Mouse (Mus musculus) inflammation-experienced regulatory T-cells, adult 16 weeks (primary cell): ENCODE data around the gene Gm6164. TPM values are rescaled to one million over a fixed set of nuclear protein-coding genes. Genes with fewer than 3 reads are reported as not detected.

Experiments used
- polyA plus RNA-seq: library from polyadenylated mRNA; unstranded; fragments of 100-300 nt; shearing (Covaris generic); gene quantifications from one replicate; pipeline ENCODE4 v1.2.1, GENCODE M21; 2017

Gene Gm6164
- polyA plus RNA-seq: not detected

GRCm38 (mm10) chr7:20205507-20205906, at the start of gene Gm6164:
Gene Gm6164, minus strand, starts transcription at chr7:20205607.

GRCm38 (mm10) chr7:20233728-20234127, 28.3 kb upstream of the Gm6164 start, which contains the start of gene Gm4498:
Gene Gm4498, minus strand, starts transcription at chr7:20233828.

GRCm38 (mm10) chr7:20193410-20193809, 12.0 kb downstream of the Gm6164 start, which contains the start of gene Vmn1r95:
Gene Vmn1r95, plus strand, starts transcription at chr7:20193710.

GRCm38 (mm10) chr7:20168277-20168676, 37.1 kb downstream of the Gm6164 start, which contains the start of gene Vmn1r94:
Gene Vmn1r94, minus strand, starts transcription at chr7:20168377.

Other genes with a start within 250 kb of the Gm6164 start
- gene Ceacam20, start 240.2 kb downstream of the Gm6164 start, polyA plus RNA-seq: not detected
- not detected for gene Nlrp9b, start 214.1 kb downstream of the Gm6164 start, polyA plus RNA-seq
- gene Vmn1r91, start 105.9 kb downstream of the Gm6164 start, polyA plus RNA-seq: not detected
- gene Gm16442, start 83.0 kb downstream of the Gm6164 start, polyA plus RNA-seq: not detected
- gene Vmn1r93, start 66.5 kb downstream of the Gm6164 start, polyA plus RNA-seq: not detected
- not detected for gene Vmn1r94, start 37.2 kb downstream of the Gm6164 start, polyA plus RNA-seq
- gene Vmn1r95, start 11.9 kb downstream of the Gm6164 start, polyA plus RNA-seq: not detected
- gene Gm4498, start 28.2 kb upstream of the Gm6164 start, polyA plus RNA-seq: not detected
- not detected for gene Gm5890, start 57.2 kb upstream of the Gm6164 start, polyA plus RNA-seq
- not detected for gene Gm4133, start 128.5 kb upstream of the Gm6164 start, polyA plus RNA-seq
- gene Gm5728, start 169.8 kb upstream of the Gm6164 start, polyA plus RNA-seq: not detected
- gene Vmn1r100, start 212.3 kb upstream of the Gm6164 start, polyA plus RNA-seq: not detected
- not detected for gene Vmn1r101, start 237.0 kb upstream of the Gm6164 start, polyA plus RNA-seq